Mouse (Mus musculus) MEL (cell line): ENCODE measurements around the gene Gm49027. TPM values are rescaled to one million over a fixed set of nuclear protein-coding genes. Genes with fewer than 3 reads are reported as not detected.

Experiments used
- DNase-seq: peaks from one replicate; pipeline ENCODE4 v3.0.0; 2011; ENCODE audit warnings: low read depth, low spot score
- H3K27ac ChIP-seq: 2 replicates; pipeline ENCODE4 v1.5.1; 2012; ENCODE audit warnings: low read depth, mild to moderate bottlenecking, control low read depth, low read length, moderate library complexity; ENCODE audit not compliant: control insufficient read depth
- H3K27me3 ChIP-seq, 2 experiments: fragments of 150-350 bp in 1 of 2; sonication (generic) in 1 of 2; 2 replicates each; pipeline ENCODE4 v1.6.1; 2012; ENCODE audit warnings: low read length in 2 of 2, mild to moderate bottlenecking in 2 of 2, improper control_type of control experiment in 1 of 2, moderate library complexity in 1 of 2; ENCODE audit not compliant: insufficient read depth in 2 of 2, control insufficient read depth in 1 of 2
- H3K36me3 ChIP-seq, 2 experiments: 2 replicates each; pipeline ENCODE4 v1.6.1; 2012 to 2014; ENCODE audit warnings: low read length in 2 of 2, improper control_type of control experiment in 1 of 2, inconsistent platforms in 1 of 2, mild to moderate bottlenecking in 1 of 2; ENCODE audit not compliant: insufficient read depth in 2 of 2, control insufficient read depth in 1 of 2
- H3K4me1 ChIP-seq, 2 experiments: fragments of 150-350 bp in 1 of 2; sonication (generic) in 1 of 2; 2 replicates each; pipeline ENCODE4 v1.6.1; 2012; ENCODE audit warnings: low read length in 2 of 2, improper control_type of control experiment in 1 of 2, mild to moderate bottlenecking in 1 of 2; ENCODE audit not compliant: insufficient read depth in 2 of 2, control insufficient read depth in 1 of 2
- H3K4me3 ChIP-seq, 2 experiments: fragments of 150-350 bp in 1 of 2; sonication (generic) in 1 of 2; 2 replicates each; pipeline ENCODE4 v1.5.1; 2012; ENCODE audit warnings: low read depth in 2 of 2, low read length in 2 of 2, mild to moderate bottlenecking in 2 of 2, moderate library complexity in 2 of 2, control low read depth in 1 of 2, improper control_type of control experiment in 1 of 2; ENCODE audit not compliant: control insufficient read depth in 1 of 2, insufficient read depth in 1 of 2
- H3K79me2 ChIP-seq: 2 replicates; pipeline ENCODE4 v1.6.1; 2012; ENCODE audit warnings: mild to moderate bottlenecking, low read length, moderate library complexity; ENCODE audit not compliant: control insufficient read depth, poor library complexity, insufficient read depth
- H3K9ac ChIP-seq: 2 replicates; pipeline ENCODE4 v1.6.1; 2012; ENCODE audit warnings: low read depth, mild to moderate bottlenecking, control low read depth, low read length, moderate library complexity; ENCODE audit not compliant: control insufficient read depth, poor library complexity, severe bottlenecking
- H3K9me3 ChIP-seq: fragments of 150-350 bp; sonication (generic); replicated peaks from 2 replicates; pipeline ENCODE4 v1.6.1; 2012; ENCODE audit warnings: mild to moderate bottlenecking, low read length, improper control_type of control experiment, moderate library complexity; ENCODE audit not compliant: insufficient read depth
- BHLHE40 ChIP-seq: IDR thresholded peaks from 2 replicates; pipeline ENCODE4 v1.6.1; 2012; ENCODE audit warnings: low read depth, mild to moderate bottlenecking, inconsistent platforms, low read length, improper control_type of control experiment, borderline replicate concordance
- CHD1 ChIP-seq: IDR thresholded peaks from 2 replicates; pipeline ENCODE4 v1.6.1; 2012; ENCODE audit warnings: low read depth, mild to moderate bottlenecking, inconsistent platforms, low read length, improper control_type of control experiment
- CTCF ChIP-seq, 3 experiments: IDR thresholded peaks in 2 of 3; conservative IDR thresholded peaks in 1 of 3; 2 replicates each; pipeline ENCODE4 v1.5.1; 2011 to 2012; ENCODE audit warnings: low read length in 3 of 3, low read depth in 2 of 3, mild to moderate bottlenecking in 2 of 3, improper control_type of control experiment in 1 of 3, inconsistent platforms in 1 of 3, mixed read lengths in 1 of 3, moderate library complexity in 1 of 3; ENCODE audit not compliant: control insufficient read depth in 1 of 3, insufficient read depth in 1 of 3, poor library complexity in 1 of 3, severe bottlenecking in 1 of 3
- ELF1 ChIP-seq: IDR thresholded peaks from 2 replicates; pipeline ENCODE4 v1.6.1; 2014; ENCODE audit warnings: low read depth, mild to moderate bottlenecking, inconsistent platforms, low read length, improper control_type of control experiment, moderate library complexity
- ETS1 ChIP-seq: IDR thresholded peaks from 2 replicates; pipeline ENCODE4 v1.6.1; 2012; ENCODE audit warnings: low read depth, mild to moderate bottlenecking, inconsistent platforms, low read length, improper control_type of control experiment, moderate library complexity
- HCFC1 ChIP-seq: IDR thresholded peaks from 2 replicates; pipeline ENCODE4 v1.6.1; 2012; ENCODE audit warnings: low read depth, mild to moderate bottlenecking, inconsistent platforms, low read length, improper control_type of control experiment, moderate library complexity
- JUND ChIP-seq: IDR thresholded peaks from 2 replicates; pipeline ENCODE4 v1.6.1; 2011; ENCODE audit warnings: low read depth, mild to moderate bottlenecking, improper control_type of control experiment, low read length
- MYB ChIP-seq: IDR thresholded peaks from 2 replicates; pipeline ENCODE4 v1.6.1; 2011; ENCODE audit warnings: mild to moderate bottlenecking, low read depth, low read length, improper control_type of control experiment
- POLR2AphosphoS2 ChIP-seq: IDR thresholded peaks from 2 replicates; pipeline ENCODE4 v1.6.1; 2011; ENCODE audit warnings: low read length, improper control_type of control experiment
- POLR2AphosphoS5 ChIP-seq: IDR thresholded peaks from 2 replicates; pipeline ENCODE4 v1.6.1; 2012; ENCODE audit warnings: low read depth, borderline replicate concordance, mild to moderate bottlenecking, inconsistent platforms, low read length, moderate library complexity, mixed read lengths
- RAD21 ChIP-seq: IDR thresholded peaks from 2 replicates; pipeline ENCODE4 v1.6.1; 2011; ENCODE audit warnings: mild to moderate bottlenecking, low read depth, low read length, improper control_type of control experiment
- SIN3A ChIP-seq: IDR thresholded peaks from 2 replicates; pipeline ENCODE4 v1.6.1; 2012; ENCODE audit warnings: low read length, improper control_type of control experiment, inconsistent platforms
- SMC3 ChIP-seq: IDR thresholded peaks from 2 replicates; pipeline ENCODE4 v1.6.1; 2011; ENCODE audit warnings: low read depth, low read length, improper control_type of control experiment
- TAL1 ChIP-seq: IDR thresholded peaks from 2 replicates; pipeline ENCODE4 v1.6.1; 2012; ENCODE audit warnings: mild to moderate bottlenecking, inconsistent platforms, low read length, moderate library complexity, mixed read lengths
- TCF12 ChIP-seq: IDR thresholded peaks from 2 replicates; pipeline ENCODE4 v1.6.1; 2014; ENCODE audit warnings: low read depth, mild to moderate bottlenecking, inconsistent platforms, low read length, improper control_type of control experiment, moderate library complexity
- USF2 ChIP-seq, 2 experiments: IDR thresholded peaks; 2 replicates each; pipeline ENCODE4 v1.6.1; 2011 to 2012; ENCODE audit warnings: improper control_type of control experiment in 2 of 2, low read length in 2 of 2, borderline replicate concordance in 1 of 2, inconsistent platforms in 1 of 2, low read depth in 1 of 2, mild to moderate bottlenecking in 1 of 2; ENCODE audit not compliant: insufficient read depth in 1 of 2
- ZC3H11A ChIP-seq: IDR thresholded peaks from 2 replicates; pipeline ENCODE4 v1.6.1; 2012; ENCODE audit warnings: low read depth, mild to moderate bottlenecking, inconsistent platforms, low read length, improper control_type of control experiment
- ZMIZ1 ChIP-seq: IDR thresholded peaks from 2 replicates; pipeline ENCODE4 v1.6.1; 2012; ENCODE audit warnings: low read depth, mild to moderate bottlenecking, inconsistent platforms, low read length, improper control_type of control experiment, moderate library complexity
- ZNF384 ChIP-seq: IDR thresholded peaks from 2 replicates; pipeline ENCODE4 v1.6.1; 2012; ENCODE audit warnings: low read depth, mild to moderate bottlenecking, inconsistent platforms, low read length, improper control_type of control experiment
- polyA plus RNA-seq, 2 experiments: library from polyadenylated mRNA; stranded (reverse) in 1 of 2; unstranded in 1 of 2; fragments of >175 nt in 1 of 2; fragments of >200 nt in 1 of 2; gene quantifications; 2 replicates each; pipeline versions ENCODE4 v1.2.1 to v1.2.4; 2012; ENCODE audit warnings: low replicate concordance in 2 of 2, low read depth in 1 of 2; ENCODE audit not compliant: insufficient read length in 2 of 2, insufficient read depth in 1 of 2, missing spikeins in 1 of 2
- total RNA-seq: library from RNA; depleted of rRNA; stranded (reverse); fragments of 300-350 nt; gene quantifications from 2 replicates; pipeline ENCODE4 v1.2.3, GENCODE M21; 2012

The Gm49027 gene
- total and polyA plus RNA-seq, 3 experiments = 0.53 to 0.54 TPM; not detected in 1

DNA sequence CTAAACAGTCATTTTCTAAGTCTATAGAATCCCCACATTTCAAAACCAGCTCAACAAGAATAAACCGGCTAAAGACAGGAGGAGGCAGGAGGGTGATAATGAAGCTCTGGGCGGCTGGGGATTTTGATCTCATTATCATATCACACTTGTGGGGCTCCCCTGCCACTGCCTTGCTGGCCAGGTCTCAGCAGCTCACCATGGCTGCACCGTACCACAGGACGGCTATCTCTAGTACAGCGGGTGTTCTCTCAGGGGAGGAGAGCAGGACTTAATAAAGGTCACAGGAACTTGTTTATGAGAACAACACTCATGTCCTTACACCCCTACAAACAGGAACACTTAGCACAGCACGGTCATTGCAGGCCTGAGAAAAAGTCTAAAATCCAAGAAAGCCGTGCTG, 30.4 kb upstream of the Gm49027 start:
- no peaks in the 10 kb centered on the region for H3K27me3 ChIP-seq
- no peaks in the 10 kb centered on the region for H3K4me1 ChIP-seq
- no peaks in the 10 kb centered on the region for H3K79me2 ChIP-seq
- no peak for DNase-seq
- peaks cover 0 to 2% of the 10 kb centered on the region in 2 experiments; a peak in 2 of 4 replicates for H3K36me3 ChIP-seq
- H3K9ac ChIP-seq = no peak overlapping the region
- no peak overlapping the region for H3K27ac ChIP-seq
- no peaks in the 10 kb centered on the region for H3K9me3 ChIP-seq
- no peak overlapping the region for H3K4me3 ChIP-seq
- no peak for TF ChIP-seq HCFC1
- TF ChIP-seq ZC3H11A = no peak
- TF ChIP-seq ELF1 = no peak
- no peak for TF ChIP-seq POLR2AphosphoS5
- TF ChIP-seq TCF12 = no peak
- TF ChIP-seq BHLHE40 = no peak
- TF ChIP-seq ZNF384 = no peak
- TF ChIP-seq TAL1 = no peak
- no peak for TF ChIP-seq SMC3
- no peak for TF ChIP-seq MYB
- no peak for TF ChIP-seq POLR2AphosphoS2
- TF ChIP-seq SIN3A = no peak
- no peak for TF ChIP-seq CHD1
- TF ChIP-seq ZMIZ1 = no peak
- no peak for TF ChIP-seq RAD21
- TF ChIP-seq USF2 (IDR thresholded peaks at IDR 0.05; ENCODE audit: borderline replicate concordance in 1 of 2, insufficient read depth in 1 of 2, low read depth in 1 of 2, low read length in 2 of 2) = no peak
- no peak for TF ChIP-seq JUND
- TF ChIP-seq ETS1 = no peak
- TF ChIP-seq, all 39 proteins: peak for 0

DNA sequence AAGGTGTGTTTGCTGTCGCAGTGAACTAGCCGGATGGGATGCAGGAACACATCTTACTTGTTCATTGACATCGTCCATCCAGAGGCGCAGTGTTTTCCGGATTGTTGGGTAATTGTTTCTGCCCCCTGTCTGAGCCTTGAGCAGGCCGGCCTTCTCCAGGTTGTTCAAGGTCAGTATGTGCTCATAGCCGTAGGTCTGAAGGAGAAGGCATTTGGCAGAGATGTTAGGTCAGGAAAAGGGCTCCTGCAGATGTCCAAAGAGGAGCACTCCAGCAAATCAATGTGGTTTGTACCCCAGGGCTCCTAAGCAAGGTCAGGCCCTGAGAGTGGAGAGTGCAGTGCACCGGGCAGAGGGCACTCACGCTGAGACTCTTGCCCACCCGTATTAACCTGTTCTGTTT, 8.5 kb upstream of the Gm49027 start:
- Histone ChIP-seq H3K4me3 (no peak overlapping the region), H3K79me2 (no peaks in the 10 kb centered on the region), H3K9me3 (no peaks in the 10 kb centered on the region), H3K27ac (no peak overlapping the region), H3K4me1 (no peaks in the 10 kb centered on the region), H3K9ac (no peak overlapping the region), H3K36me3 (peaks cover 0 to 7% of the 10 kb centered on the region in 2 experiments; a peak in 2 of 4 replicates), H3K27me3 (no peaks in the 10 kb centered on the region)
- DNase-seq = no peak
- no peak for TF ChIP-seq CTCF (IDR thresholded peaks at IDR 0.05 in 2 of 3, conservative IDR thresholded peaks at IDR 0.05 in 1 of 3; ENCODE audit: control insufficient read depth in 1 of 3, insufficient read depth in 1 of 3, low read depth in 2 of 3, low read length in 3 of 3, poor library complexity in 1 of 3, severe bottlenecking in 1 of 3)
